Mouse (Mus musculus) Patski (cell line): ENCODE measurements at regions not wholly inside any gene's neighbourhood (a gene's known extent, or its start where the extent isn't known, plus 50 kb on each side); places are given as distances from the start of the nearest gene placed in this dataset.
A peak's percentile ranks its signal among the peaks of the same experiment; 100 is the strongest.

ENCODE experiments used
- ATAC-seq: fragments of 100-300 bp; one replicate; pipeline ENCODE4 v1.8.0; 2021
- CTCF ChIA-PET: fragments of 350-600 bp; sonication (Branson Sonifier 250); formaldehyde crosslinking; loops from one replicate; lab custom pipeline; 2022; ENCODE audit warnings: inconsistent platforms; lab: Charles Lee
- POLR2A ChIA-PET: fragments of 350-600 bp; sonication (Branson Sonifier 250); formaldehyde crosslinking; loops from one replicate; lab custom pipeline; 2022; ENCODE audit warnings: antibody characterized with exemption, inconsistent platforms; lab: Charles Lee
- DNase-seq: peaks from one replicate; pipeline ENCODE4 v3.0.0-alpha.2; 2011; ENCODE audit warnings: low read depth, low spot score
- H3K27me3 ChIP-seq: fragments of 371-371 bp; one replicate; pipeline ENCODE4 v1.5.1; 2021
- CTCF ChIP-seq: fragments of 100-300 bp; IDR thresholded peaks from one replicate; pipeline ENCODE4 v1.5.1; 2021
- in situ Hi-C: fragments of 300-500 bp; cut with MboI; formaldehyde crosslinking; loops from 3 replicates; pipeline ENCODE4 v1.11.1; 2018; ENCODE audit warnings: low pct_unique_long_range_greater_than_20kb, mixed read lengths

- no peak for DNase-seq
- TF ChIP-seq CTCF: no peak
- no peaks in the 10 kb centered on the region for H3K27me3 ChIP-seq
- no peak for ATAC-seq
- in situ Hi-C loops: no loop called here
- CTCF ChIA-PET: interaction anchor here (0.9 to 1.2 kb wide), 2 partner anchors 10 to 11 kb away, joined by 4 to 5 read pairs; no protein-coding TSS in a partner anchor
- POLR2A ChIA-PET: no interaction called here
These were observed 1016.1 kb downstream of the Ttll7 start for GRCm38 (mm10) chr3:147868281-147868680.

GRCm38 (mm10) chr3:147853346-147853745 lies 1001.2 kb downstream of the Ttll7 start:
- CTCF ChIA-PET: no interaction called here

GRCm38 (mm10) chr3:147852830-147853229 lies 1000.7 kb downstream of the Ttll7 start:
- POLR2A ChIA-PET: interaction anchor here (0.7 kb wide), 2 partner anchors 19 to 169 kb away, joined by 3 read pairs; no protein-coding TSS in a partner anchor
- CTCF ChIA-PET: no interaction called here
- in situ Hi-C loops: no loop called here
- no peaks in the 10 kb centered on the region for H3K27me3 ChIP-seq
- no peak for TF ChIP-seq CTCF
- ATAC-seq: no peak
- no peak for DNase-seq

More at GRCm38 (mm10) chr3:147853346-147853745, 1001.2 kb downstream of the Ttll7 start:
- no peaks in the 10 kb centered on the region for H3K27me3 ChIP-seq
- no peak for TF ChIP-seq CTCF
- POLR2A ChIA-PET: interaction anchor here (0.7 kb wide), 2 partner anchors 20 to 169 kb away, joined by 3 read pairs; no protein-coding TSS in a partner anchor
- ATAC-seq (peak; percentile 63), DNase-seq (peak; percentile 53)
- in situ Hi-C loops: no loop called here

- DNase-seq: no peak
- H3K27me3 ChIP-seq: no peaks in the 10 kb centered on the region
- ChIA-PET POLR2A (no interaction called here), CTCF (interaction anchor here (0.8 to 1.9 kb wide), 3 partner anchors 9 to 280 kb away, joined by 3 to 5 read pairs (median 3); no protein-coding TSS in a partner anchor)
- ATAC-seq: no peak
- in situ Hi-C loops: no loop called here
- TF ChIP-seq CTCF: no peak
These were observed 989.2 kb downstream of the Ttll7 start for GRCm38 (mm10) chr3:147841357-147841756.

GRCm38 (mm10) chr3:147838816-147839215 lies 986.6 kb downstream of the Ttll7 start:
- no peak for ATAC-seq
- no peak for DNase-seq
- ChIA-PET POLR2A (no interaction called here), CTCF (no interaction called here)
- no peak for TF ChIP-seq CTCF
- no peaks in the 10 kb centered on the region for H3K27me3 ChIP-seq
- in situ Hi-C loops: no loop called here

- POLR2A ChIA-PET: no interaction called here
- CTCF ChIA-PET: interaction anchor here (0.9 to 2.0 kb wide), 3 partner anchors 10 to 21 kb away, joined by 3 to 8 read pairs (median 4); no protein-coding TSS in a partner anchor
- no peak for TF ChIP-seq CTCF
- no peaks in the 10 kb centered on the region for H3K27me3 ChIP-seq
- ATAC-seq (no peak), DNase-seq (no peak)
- in situ Hi-C loops: no loop called here
These were observed 983.5 kb downstream of the Ttll7 start for GRCm38 (mm10) chr3:147835716-147836115.

GRCm38 (mm10) chr3:147825337-147825736 lies 973.2 kb downstream of the Ttll7 start:
- in situ Hi-C loops: no loop called here
- ChIA-PET POLR2A (no interaction called here), CTCF (interaction anchor here (0.7 kb wide), 1 partner anchor 9 kb away, joined by 4 read pairs; no protein-coding TSS in a partner anchor)
- no peak for TF ChIP-seq CTCF
- ATAC-seq (no peak), DNase-seq (no peak)
- no peaks in the 10 kb centered on the region for H3K27me3 ChIP-seq

- no peak for TF ChIP-seq CTCF
- DNase-seq (no peak), ATAC-seq (peak; percentile 78)
- ChIA-PET CTCF (interaction anchor here (1.0 kb wide), 1 partner anchor 23 kb away, joined by 3 read pairs; no protein-coding TSS in a partner anchor), POLR2A (no interaction called here)
- H3K27me3 ChIP-seq: no peaks in the 10 kb centered on the region
- in situ Hi-C loops: no loop called here
These were observed 972.3 kb downstream of the Ttll7 start for GRCm38 (mm10) chr3:147824451-147824850.

- TF ChIP-seq CTCF: no peak
- DNase-seq: no peak
- ChIA-PET CTCF (no interaction called here), POLR2A (no interaction called here)
- H3K27me3 ChIP-seq: no peaks in the 10 kb centered on the region
- in situ Hi-C loops: no loop called here
- no peak for ATAC-seq
These were observed 962.0 kb downstream of the Ttll7 start for GRCm38 (mm10) chr3:147814080-147814650.

- DNase-seq: peak; percentile 94
- H3K27me3 ChIP-seq: no peaks in the 10 kb centered on the region
- in situ Hi-C loops: no loop called here
- ChIA-PET POLR2A (no interaction called here), CTCF (interaction anchor here (0.9 to 1.6 kb wide), 4 partner anchors 8 to 42 kb away, joined by 3 to 5 read pairs (median 4); no protein-coding TSS in a partner anchor)
- TF ChIP-seq CTCF: no peak
- ATAC-seq: peak; percentile 87
These were observed 950.4 kb downstream of the Ttll7 start for GRCm38 (mm10) chr3:147802546-147802945.

GRCm38 (mm10) chr3:147796524-147796923 lies 944.4 kb downstream of the Ttll7 start:
- no peak for TF ChIP-seq CTCF
- CTCF ChIA-PET: interaction anchor here (0.8 to 2.1 kb wide), 2 partner anchors 11 to 19 kb away, joined by 3 to 6 read pairs; no protein-coding TSS in a partner anchor
- ATAC-seq: no peak
- in situ Hi-C loops: no loop called here
- no peaks in the 10 kb centered on the region for H3K27me3 ChIP-seq
- POLR2A ChIA-PET: no interaction called here
- DNase-seq: no peak
